Mouse (Mus musculus) G1E (cell line): ENCODE measurements around the gene Ckap2l.

Experiments
- CTCF ChIP-seq: IDR thresholded peaks from 2 replicates; pipeline ENCODE4 v1.5.1; 2012; ENCODE audit warnings: low read depth, low read length, inconsistent platforms, mixed read lengths
- GATA1 ChIP-seq: IDR thresholded peaks from 2 replicates; pipeline ENCODE4 v1.6.1; 2012; ENCODE audit warnings: borderline replicate concordance, low read length, inconsistent platforms, mixed read lengths
- GATA2 ChIP-seq: IDR thresholded peaks from 2 replicates; pipeline ENCODE4 v1.6.1; 2012; ENCODE audit warnings: low read depth, low read length, inconsistent platforms, borderline replicate concordance

- TF ChIP-seq CTCF (no peak), GATA2 (no peak), GATA1 (no peak)
Observed at GRCm38 (mm10) chr2:129254076-129254475, 42.9 kb downstream of the Ckap2l start.
